Mouse (Mus musculus): ENCODE data around the gene Tln1.
"Not testable (repeated sequence)": the region's sequence is repeated elsewhere in the genome, so short reads cannot be mapped to it uniquely, and the experiment has no call there.

Gene Tln1

DNA sequence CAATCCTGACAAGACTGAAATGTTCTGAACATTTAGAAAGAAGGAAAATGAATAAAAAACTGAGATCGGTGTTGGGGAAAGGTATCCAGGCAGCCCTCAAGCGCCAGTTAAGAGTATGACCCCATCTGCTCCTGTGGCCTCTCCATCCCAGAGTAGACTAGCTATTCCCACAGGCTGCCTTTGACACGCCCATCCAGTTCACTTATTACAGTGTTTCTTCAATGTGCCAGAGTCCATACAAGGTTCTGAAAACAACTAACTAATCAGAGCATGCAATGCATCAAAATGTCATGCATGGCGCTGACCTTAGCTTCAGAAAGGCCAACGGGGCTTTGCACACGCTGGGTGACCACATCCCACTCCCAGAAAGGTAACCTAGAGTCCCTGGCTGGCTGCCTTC, 59.0 kb downstream of the Tln1 start:
- DNase-seq = no peak

DNA sequence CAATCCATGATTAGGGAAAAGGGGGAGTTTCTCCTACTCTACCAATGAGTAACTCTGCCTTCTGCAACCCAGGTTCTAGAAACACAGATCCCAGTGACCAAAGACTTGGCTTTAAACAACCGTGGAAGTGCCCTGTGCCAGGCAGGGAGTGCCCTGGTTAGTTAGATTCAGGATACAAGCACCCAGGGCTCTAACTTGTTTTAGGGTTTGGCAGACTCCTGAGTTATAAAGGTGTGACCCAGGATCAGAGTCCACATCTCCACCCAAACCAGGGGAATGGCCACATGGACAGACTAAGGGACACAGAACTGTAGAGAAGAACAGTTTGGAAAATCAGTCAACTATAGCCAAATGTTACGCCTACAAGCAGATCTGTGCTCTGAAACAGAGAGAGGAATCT, 59.5 kb downstream of the Tln1 start:
- no peak for DNase-seq

DNA sequence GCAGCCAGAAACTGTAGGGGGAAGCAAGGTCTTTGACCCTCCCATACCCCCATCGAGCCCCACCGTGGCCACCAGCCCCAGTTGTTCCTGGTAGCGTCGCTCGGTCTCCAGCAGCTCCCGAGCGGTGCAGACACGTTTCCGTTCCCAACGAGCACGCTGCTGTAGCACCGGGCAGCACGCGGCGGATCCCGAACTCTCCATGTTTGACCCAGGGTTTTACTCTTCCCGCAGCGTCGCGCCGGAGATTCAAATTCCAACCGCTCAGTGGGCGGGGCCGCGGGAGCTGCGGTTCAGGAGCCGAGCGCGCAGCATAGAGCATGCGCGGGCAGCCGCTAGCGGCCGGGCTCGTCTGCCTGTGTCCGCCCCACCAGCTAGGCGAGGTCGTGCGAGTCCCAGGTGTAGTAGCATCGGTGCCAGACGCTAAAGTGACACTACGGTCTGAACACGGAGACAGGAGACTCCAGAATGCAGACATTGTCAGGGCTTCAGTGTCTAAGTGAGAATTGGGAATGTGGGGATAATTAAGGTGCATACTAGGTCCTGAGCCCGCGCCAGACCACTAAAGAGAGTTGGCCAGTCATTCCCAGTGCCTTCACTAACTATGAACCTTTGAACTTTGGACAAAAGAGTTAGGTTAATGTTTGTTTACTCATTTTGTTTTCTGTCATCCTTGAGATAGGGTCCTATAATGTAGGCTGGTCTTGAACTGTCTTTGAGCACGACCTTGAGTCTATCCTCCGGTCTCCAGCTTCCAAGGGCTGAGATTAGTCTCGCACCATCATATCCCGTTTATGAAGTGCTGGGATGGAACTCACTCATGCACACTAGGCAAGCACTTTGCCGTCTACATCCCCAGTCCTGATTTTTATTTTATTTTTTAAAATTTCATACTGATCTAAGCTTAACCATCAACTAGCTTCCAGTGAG, 62.8 kb downstream of the Tln1 start, which contains the start of gene Arhgef39:
Gene Arhgef39, minus strand, starts transcription at position 289 of the 927 bp plus-strand sequence.
- DNase-seq = peak; percentile 84 to 91

DNA sequence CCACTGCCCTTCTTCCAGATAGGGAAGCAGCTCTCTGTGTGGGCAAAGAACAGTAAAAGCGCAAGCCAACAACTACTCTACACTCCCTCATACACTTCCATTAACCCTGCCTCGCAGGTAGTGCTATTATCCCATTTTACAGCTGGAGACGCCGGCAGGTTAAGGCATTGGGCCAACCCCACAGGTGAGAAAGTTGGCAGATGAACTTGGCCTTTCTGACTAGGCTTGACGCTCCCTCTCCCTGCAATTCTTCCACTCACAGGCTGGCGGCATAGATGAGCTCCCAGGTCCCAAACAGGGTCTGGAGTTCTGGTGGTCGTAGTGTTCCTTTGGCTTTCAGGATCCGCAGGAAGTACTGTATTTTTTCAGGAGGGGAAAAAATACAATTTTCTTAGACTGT, 63.5 kb downstream of the Tln1 start:
- peak in 1 of 2 experiments; percentile 52 for DNase-seq

DNA sequence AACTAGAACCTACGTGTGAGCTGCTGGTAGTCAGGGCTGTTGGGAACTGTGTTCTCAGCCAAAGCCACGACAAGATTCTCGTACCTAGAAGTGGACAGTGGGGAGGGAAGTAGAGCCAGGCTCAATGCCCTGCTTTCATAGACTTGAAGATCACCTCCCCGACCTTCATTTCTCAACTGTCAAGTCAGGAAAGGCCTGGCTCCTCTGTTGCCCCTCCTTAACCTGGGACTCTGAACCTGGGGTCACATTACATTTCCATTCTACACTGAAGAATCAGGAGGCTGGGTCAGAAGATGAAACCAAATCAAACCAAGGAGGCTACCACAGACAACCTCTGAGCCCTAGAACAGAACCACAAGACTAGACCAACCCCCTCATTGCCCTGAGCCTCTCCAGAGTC, 64.5 kb downstream of the Tln1 start:
- no peak for DNase-seq

DNA sequence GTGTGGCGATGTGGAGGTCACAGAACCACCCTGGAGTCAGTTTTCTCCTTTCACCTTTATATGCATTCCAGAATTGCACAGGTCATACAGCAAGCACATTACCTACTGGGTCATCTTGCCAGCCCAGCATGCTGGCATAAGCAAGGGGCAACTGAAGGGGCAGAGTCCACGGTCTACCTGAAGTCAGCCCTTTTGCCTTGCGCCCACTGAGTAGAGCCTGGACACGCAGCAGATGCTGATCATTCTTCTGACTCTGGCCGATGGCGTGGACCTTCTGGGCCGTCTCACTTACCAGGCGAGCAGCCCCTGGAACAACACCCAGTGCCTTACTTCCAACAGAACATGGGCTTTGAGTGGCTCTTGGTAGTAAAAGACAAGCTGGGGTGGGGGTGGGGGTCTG, 65.1 kb downstream of the Tln1 start:
- no peak for DNase-seq

DNA sequence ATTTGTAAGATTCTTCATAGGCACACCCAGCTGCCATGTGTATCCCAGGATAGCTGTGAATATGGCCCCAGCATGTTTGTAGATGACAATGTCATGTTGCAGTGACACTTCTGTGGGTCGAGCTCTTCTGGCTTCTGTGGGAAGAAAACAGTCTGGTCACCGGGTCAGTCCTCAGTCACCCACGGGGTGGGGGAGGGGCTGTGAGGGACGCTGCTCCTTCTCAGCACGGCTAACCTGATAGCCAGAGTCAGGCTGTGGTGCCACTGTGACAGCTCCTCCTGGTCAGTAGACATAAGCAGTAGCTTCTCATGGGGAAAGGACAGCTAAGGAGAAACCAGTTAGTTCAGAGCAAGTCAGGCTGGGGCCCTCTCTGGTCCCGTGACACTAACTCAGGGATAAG, 65.9 kb downstream of the Tln1 start:
- no peak for DNase-seq

DNA sequence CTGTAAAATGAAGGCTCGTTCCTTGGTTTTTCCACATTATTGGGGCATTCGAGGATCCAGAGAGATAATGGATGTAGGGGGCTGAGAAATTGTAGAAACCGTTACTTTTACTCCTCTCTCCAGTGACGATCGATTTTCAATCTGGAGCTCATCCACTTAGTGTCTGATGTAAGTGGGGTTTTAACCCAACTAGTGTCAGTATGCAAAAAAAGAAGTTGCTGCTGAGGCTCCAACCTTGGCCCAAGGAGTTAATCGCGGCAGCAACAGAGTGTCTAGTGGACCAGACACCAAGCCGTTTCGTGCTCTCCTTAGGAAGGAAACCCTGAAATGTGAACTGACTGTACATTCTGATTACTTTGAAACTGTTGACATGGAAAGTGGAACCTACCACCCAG, 68.6 kb downstream of the Tln1 start:
- no peak for DNase-seq

DNA sequence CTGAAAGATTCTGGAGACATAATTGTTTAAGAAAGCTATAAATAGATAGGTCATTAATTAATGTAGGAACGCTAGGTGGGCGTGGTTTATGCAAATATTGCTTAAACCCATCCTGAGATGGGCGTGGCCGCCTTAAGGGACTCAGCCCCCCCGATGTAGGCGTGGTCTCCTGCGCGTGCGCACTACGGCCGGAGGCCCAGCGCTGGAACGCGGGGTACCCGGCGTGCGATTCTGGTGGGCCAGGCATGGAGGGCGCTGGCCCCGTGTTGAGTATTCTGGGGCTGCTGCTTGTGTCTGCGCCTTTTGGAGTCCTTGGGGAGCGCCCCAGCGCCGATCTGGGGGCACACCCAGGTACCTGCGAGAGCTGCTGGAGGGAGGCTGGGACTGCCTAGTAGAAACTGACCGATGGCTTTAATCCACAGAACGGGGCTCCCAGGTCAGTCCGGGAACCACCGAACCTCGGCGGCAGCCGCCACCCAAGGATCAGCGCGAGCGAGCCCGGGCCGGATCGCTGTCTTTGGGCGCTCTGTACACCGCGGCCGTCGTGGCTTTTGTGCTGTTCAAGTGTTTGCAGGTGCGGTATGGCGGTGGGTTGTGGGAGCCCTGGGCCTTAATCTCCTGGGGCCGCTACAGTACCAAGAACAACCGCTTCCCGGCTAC, 69.2 kb downstream of the Tln1 start:
- peak; percentile 98 for DNase-seq

DNA sequence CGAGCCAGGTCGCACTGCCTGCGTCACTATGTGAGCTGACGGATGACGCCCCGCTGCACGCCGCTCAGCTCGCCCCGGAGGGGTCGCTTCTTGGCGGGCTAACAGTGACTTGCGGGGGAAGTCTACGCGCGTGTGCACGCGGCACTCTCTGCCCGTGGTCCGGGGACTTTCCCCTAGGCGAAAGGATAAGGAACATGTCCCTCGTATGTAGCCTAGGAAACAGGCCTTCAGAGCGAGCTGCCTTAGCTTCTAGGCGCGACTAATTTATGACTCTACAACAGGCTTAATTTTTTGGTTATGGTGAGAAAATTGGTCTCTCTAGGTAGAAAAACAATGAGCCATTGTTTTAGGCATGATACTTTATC, 69.7 kb downstream of the Tln1 start, which contains the start of gene Ccdc107:
Gene Ccdc107, plus strand, starts transcription at position 80 of the 365 bp plus-strand sequence.
- peak; percentile 94 to 95 for DNase-seq

DNA sequence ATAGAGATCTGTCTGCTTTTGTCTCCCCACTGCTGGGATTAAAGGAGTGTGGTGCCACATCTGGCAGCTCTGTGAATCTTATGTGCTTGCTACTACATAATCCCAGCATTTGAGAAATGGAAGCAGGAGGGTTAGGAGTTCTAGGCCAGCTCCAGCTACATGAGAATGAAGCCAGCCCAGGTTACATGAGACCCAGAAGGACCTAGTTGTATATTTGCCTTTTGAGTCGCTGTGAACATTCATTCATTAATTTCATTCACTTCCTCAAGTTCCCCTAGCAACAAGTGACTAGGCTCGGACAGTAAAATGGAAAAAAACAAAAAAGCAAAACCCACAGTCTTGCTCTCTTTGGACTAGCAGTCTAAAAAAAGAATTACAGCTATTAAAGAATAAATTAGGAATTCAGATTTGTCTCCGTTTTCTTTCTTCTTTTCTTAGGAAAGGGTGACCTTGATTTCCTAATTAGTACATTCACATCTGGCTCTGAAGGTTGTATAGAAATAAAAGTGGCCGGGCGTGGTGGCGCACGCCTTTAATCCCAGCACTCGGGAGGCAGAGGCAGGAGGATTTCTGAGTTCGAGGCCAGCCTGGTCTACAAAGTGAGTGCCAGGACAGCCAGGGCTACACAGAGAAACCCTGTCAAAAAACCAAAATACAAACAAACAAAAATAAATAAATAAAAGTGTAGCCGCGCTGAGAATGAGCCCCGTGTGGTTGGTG, 70.2 kb downstream of the Tln1 start:
- DNase-seq = no peak

DNA sequence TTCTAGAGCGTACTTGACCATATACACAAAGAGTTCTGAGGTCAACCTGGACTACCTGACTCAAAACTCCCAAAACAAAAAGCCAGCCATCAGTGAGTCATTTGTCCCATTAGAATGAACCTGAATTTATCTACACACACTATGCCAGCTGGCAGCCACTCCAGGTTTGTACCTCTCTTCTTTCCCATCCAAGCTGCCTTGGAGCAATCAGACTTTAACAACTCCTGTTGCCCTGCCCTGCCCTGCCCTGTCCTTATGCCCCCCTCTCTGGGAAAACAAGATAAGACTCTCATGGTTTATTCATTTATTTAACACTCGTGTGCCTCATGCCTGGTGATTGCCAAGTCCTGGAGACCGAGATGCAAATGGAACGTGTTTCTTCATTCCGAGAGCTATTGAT, 71.7 kb downstream of the Tln1 start:
- no peak for DNase-seq

DNA sequence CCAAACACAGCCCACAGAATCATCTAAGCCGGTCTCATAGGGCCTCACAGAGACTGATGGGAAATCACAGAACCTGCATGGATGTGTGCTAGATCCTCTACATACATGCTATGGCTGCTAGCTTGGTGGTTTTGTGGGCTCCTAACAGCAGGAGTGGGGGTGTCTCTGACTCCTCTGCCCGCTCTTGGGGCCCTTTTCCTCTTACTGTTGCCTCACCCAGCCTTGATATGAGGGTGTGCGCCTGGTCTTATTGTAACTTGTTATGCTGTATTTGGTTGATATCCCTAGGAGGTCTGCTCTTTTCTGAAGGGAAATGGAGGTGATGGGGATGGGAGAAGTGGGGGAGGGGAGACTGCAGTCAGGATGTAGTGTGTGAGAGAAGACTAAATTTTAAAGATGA, 72.9 kb downstream of the Tln1 start:
- DNase-seq = no peak

DNA sequence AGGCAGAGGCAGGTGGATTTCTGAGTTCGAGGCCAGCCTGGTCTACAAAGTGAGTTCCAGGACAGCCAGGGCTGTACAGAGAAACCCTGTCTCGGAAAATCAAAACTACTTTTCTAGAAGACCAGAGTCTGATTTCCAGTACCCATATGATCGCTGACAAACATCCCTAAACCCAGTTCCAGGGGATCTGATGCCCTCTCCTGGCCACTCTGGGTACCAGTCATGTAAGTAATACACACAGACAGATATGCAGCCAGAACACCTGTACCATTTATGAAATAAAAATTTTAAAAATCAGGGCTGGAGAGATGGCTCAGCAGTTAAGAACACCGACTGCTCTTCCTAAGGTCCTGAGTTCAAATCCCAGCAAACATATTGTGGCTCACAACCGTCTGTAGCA, 76.8 kb downstream of the Tln1 start:
- DNase-seq = not testable (repeated sequence)

DNA sequence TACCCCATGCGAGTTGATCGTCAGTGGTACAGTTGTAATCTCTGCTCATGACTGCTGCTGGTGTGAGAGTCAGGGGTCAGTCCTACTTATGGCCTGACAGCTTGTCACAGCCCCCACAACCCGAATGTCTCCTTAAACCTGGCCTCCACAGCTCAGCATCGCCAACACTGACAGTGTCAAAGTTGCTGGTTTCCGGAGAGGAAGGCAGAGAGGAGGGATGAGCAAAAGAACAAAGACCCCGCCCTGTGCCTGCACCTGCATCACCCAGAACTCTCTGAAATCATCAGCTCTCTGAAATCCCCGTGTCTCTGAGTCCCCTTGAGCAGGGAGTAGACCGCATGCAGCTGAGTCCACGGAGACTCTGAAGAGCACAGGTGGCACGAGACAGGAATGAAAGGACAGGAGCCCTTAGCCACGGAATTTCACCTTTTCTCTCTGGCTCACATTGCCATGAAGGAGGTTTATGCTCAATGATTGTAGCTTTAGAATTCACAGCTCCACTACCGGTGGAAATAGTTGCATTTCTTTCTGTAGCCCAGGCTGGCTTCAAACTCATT, 78.9 kb downstream of the Tln1 start, which contains the start of gene Sit1:
Gene Sit1, minus strand, starts transcription at position 200 of the 557 bp plus-strand sequence.
- DNase-seq = no peak

DNA sequence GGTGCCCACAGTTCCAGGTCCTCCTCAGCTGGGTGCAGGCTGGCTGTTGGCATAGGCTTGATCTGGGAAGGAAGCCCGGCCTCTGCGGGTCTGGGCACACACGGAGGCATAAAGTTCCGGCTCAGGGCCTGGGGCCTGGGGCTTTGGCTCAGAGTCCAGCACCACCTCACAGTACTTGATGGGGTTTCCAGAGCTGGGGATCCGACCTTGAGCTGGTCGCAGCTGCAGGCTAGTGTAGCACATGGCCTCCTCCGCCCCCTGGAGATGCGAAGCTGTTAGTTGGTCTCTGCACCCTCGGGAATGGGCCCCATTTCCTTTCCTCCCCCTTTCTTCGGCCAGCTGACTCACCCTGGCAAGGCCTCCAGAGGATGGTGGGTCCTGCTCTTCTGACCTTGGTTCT, 79.9 kb downstream of the Tln1 start:
- DNase-seq = peak; percentile 64 to 67

DNA sequence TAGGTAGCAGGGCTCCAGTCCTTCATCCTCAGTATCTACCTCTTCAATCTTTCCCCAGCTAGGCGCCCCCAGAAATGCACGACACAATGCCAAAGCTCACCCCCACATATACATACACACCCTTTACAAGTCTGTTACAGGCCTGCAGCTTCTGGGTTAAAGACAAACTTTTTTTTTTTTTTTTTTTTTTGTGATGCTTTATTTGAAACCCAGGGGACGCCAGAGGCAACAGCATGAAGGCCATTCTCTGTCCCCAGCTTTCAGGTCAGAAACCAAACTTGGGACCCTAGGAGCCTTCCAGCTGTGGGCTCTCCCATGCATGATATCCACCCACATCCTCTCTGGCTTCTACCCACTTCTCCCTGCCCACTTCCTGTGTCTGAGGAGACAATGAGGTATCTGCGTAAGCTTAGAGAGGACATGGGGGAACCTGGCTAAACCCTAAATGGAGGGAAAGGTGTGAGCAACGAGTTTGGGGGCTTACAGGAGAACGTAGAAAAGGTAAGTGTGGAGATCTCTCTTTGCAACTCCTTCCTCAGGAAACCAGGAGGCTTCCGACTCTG, 80.5 kb downstream of the Tln1 start:
- DNase-seq = no peak
